Mouse (Mus musculus): ENCODE data around the gene Camta2.

The Camta2 gene

GRCm38 (mm10) chr11:70647716-70648420 is 40.0 kb downstream of the Camta2 start:
- no peak for DNase-seq (ENCODE audit: low spot score)

- peak; percentile 78 for DNase-seq (ENCODE audit: low spot score)
Observed at GRCm38 (mm10) chr11:70646691-70647650, 40.9 kb downstream of the Camta2 start, which contains the start of the genes Rnf167 and Slc25a11. Gene Rnf167, plus strand, starts transcription at chr11:70647235. Gene Slc25a11, minus strand, starts transcription at chr11:70647479.

GRCm38 (mm10) chr11:70646259-70646555 is 41.7 kb downstream of the Camta2 start:
- no peak for DNase-seq (ENCODE audit: low spot score)

- DNase-seq (ENCODE audit: low spot score): no peak
Observed at GRCm38 (mm10) chr11:70645461-70646258, 42.2 kb downstream of the Camta2 start.

- no peak for DNase-seq (ENCODE audit: low spot score)
Observed at GRCm38 (mm10) chr11:70644564-70645103, 43.3 kb downstream of the Camta2 start.

GRCm38 (mm10) chr11:70643051-70643450 is 44.9 kb downstream of the Camta2 start:
- no peak for DNase-seq (ENCODE audit: low spot score)

GRCm38 (mm10) chr11:70641241-70641640 is 46.7 kb downstream of the Camta2 start:
- no peak for DNase-seq (ENCODE audit: low spot score)

- DNase-seq (ENCODE audit: low spot score): no peak
Observed at GRCm38 (mm10) chr11:70639976-70640375, 47.9 kb downstream of the Camta2 start.

GRCm38 (mm10) chr11:70638714-70639278 is 49.1 kb downstream of the Camta2 start, which contains the start of gene Gp1ba:
Gene Gp1ba, plus strand, starts transcription at chr11:70639122.
- DNase-seq (ENCODE audit: low spot score): no peak

GRCm38 (mm10) chr11:70638293-70638692 is 49.6 kb downstream of the Camta2 start:
- DNase-seq (ENCODE audit: low spot score): no peak

GRCm38 (mm10) chr11:70637764-70638163 is 50.1 kb downstream of the Camta2 start:
- no peak for DNase-seq (ENCODE audit: low spot score)

GRCm38 (mm10) chr11:70635601-70636000 is 52.3 kb downstream of the Camta2 start:
- no peak for DNase-seq (ENCODE audit: low spot score)

- DNase-seq (ENCODE audit: low spot score): no peak
Observed at GRCm38 (mm10) chr11:70630129-70630528, 57.8 kb downstream of the Camta2 start.

GRCm38 (mm10) chr11:70629557-70629956 is 58.3 kb downstream of the Camta2 start:
- no peak for DNase-seq (ENCODE audit: low spot score)

GRCm38 (mm10) chr11:70628431-70628830 is 59.5 kb downstream of the Camta2 start:
- DNase-seq (ENCODE audit: low spot score): no peak

- DNase-seq (ENCODE audit: low spot score): no peak
Observed at GRCm38 (mm10) chr11:70626877-70627276, 61.0 kb downstream of the Camta2 start.

- DNase-seq (ENCODE audit: low spot score): no peak
Observed at GRCm38 (mm10) chr11:70625473-70625872, 62.4 kb downstream of the Camta2 start.

GRCm38 (mm10) chr11:70623053-70623742 is 64.7 kb downstream of the Camta2 start:
- DNase-seq (ENCODE audit: low spot score): no peak

GRCm38 (mm10) chr11:70621972-70622814 is 65.7 kb downstream of the Camta2 start:
- no peak for DNase-seq (ENCODE audit: low spot score)

Data from ovary, postnatal 10 days (tissue).